Mouse (Mus musculus) hindbrain, embryonic 11.5 days (tissue): ENCODE data around the gene Kbtbd6. TPM values are rescaled to one million over a fixed set of nuclear protein-coding genes. Genes with fewer than 3 reads are reported as not detected.
"Not testable (repeated sequence)": the region's sequence is repeated elsewhere in the genome, so short reads cannot be mapped to it uniquely, and the experiment has no call there.

ENCODE experiments used
- ATAC-seq: fragments of 200-750 bp; cut with Nextera tagmentation; 2 replicates; pipeline ENCODE4 v1.8.0; 2017; ENCODE audit warnings: mild to moderate bottlenecking, moderate TSS enrichment, moderate library complexity; ENCODE audit not compliant: low FRiP score
- DNase-seq: peaks from one replicate; pipeline ENCODE4 v3.0.0-alpha.2; 2015; ENCODE audit warnings: low spot score
- H3K27ac ChIP-seq: fragments of 300-500 bp; sonication (generic); 2 replicates; pipeline ENCODE4 v1.5.1; 2014; ENCODE audit warnings: mild to moderate bottlenecking, low read depth, low read length
- H3K27me3 ChIP-seq: fragments of 300-500 bp; sonication (generic); 2 replicates; pipeline ENCODE4 v1.6.1; 2014; ENCODE audit warnings: mild to moderate bottlenecking, low read length, moderate library complexity, mixed read lengths; ENCODE audit not compliant: control insufficient read depth, insufficient read depth
- H3K36me3 ChIP-seq: fragments of 300-500 bp; sonication (generic); 2 replicates; pipeline ENCODE4 v1.6.1; 2014; ENCODE audit warnings: mild to moderate bottlenecking, low read length, moderate library complexity, mixed read lengths; ENCODE audit not compliant: control insufficient read depth, insufficient read depth
- H3K4me1 ChIP-seq: fragments of 300-500 bp; sonication (generic); replicated peaks from 2 replicates; pipeline ENCODE4 v1.6.1; 2014; ENCODE audit warnings: low read length, mixed read lengths; ENCODE audit not compliant: control insufficient read depth, insufficient read depth
- H3K4me2 ChIP-seq: fragments of 300-500 bp; sonication (generic); replicated peaks from 2 replicates; pipeline ENCODE4 v1.6.1; 2014; ENCODE audit warnings: mild to moderate bottlenecking, low read depth, low read length
- H3K4me3 ChIP-seq: fragments of 300-500 bp; sonication (generic); 2 replicates; pipeline ENCODE4 v1.5.1; 2014; ENCODE audit warnings: low read depth, low read length
- H3K9ac ChIP-seq: fragments of 300-500 bp; sonication (generic); 2 replicates; pipeline ENCODE4 v1.6.1; 2014; ENCODE audit warnings: low read depth, low read length
- H3K9me3 ChIP-seq: fragments of 300-500 bp; sonication (generic); 2 replicates; pipeline ENCODE4 v1.6.1; 2016; ENCODE audit warnings: low read length; ENCODE audit not compliant: control insufficient read depth
- WGBS: fragments of 180-500 bp; shearing (Covaris S2); extraction: QIAGEN DNeasy Blood & Tissue Kit; methylation state at CpG from one replicate; pipeline ENCODE4 v1.1.7; 2014; 5-methylcytosine and 5-hydroxymethylcytosine counted together
- polyA plus RNA-seq: library from polyadenylated mRNA; unstranded; fragments of >200 nt; fragmentation: Nextera tagmentation; extraction: Ambion mirVana; gene quantifications from 2 replicates; pipeline ENCODE4 v1.2.1, GENCODE M21; 2014

Gene Kbtbd6
- 5.0 and 5.5 TPM in 2 replicates for polyA plus RNA-seq

DNA sequence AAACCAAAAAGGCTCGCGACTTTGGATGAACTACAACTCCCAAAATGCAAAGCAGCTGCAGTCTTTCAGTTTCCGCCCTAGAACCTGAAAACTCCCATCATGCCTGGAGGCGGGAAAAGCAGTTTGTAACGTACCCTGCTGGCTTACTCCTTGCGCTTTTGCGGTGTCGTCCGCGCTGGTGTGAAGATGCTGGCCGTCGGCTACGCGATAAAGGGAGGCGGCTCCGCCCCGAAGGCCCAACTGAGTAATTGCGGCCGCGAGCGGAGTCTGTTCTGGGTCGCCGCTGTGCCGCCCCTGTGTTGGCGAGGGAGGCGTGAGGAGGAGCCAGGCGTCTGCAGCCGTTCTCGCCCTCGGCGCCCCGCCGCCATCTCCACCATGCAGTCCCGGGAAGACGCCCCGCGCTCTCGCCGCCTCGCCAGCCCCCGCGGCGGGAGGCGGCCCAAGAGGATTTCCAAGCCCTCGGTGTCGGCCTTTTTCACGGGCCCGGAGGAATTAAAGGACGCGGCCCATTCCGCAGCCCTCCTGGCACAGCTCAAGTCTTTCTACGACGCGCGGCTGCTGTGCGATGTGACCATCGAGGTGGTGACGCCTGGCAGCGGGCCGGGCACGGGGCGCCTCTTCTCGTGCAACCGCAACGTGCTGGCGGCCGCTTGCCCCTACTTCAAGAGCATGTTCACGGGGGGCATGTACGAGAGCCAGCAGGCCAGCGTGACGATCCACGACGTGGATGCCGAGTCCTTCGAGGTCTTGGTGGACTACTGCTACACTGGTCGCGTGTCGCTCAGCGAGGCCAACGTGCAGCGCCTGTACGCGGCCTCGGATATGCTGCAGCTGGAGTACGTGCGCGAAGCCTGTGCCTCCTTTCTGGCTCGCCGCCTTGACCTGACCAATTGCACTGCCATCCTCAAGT is at the start of gene Kbtbd6:
Gene Kbtbd6 (plus strand): TSS at position 155 of the 910 bp plus-strand sequence.
- not testable (repeated sequence) for H3K9me3 ChIP-seq, H3K4me1 ChIP-seq, H3K27ac ChIP-seq, H3K9ac ChIP-seq, H3K36me3 ChIP-seq, H3K27me3 ChIP-seq
- peak; percentile 86 for ATAC-seq
- peak within 1 kb of the TSS; percentile 63 for H3K4me2 ChIP-seq
- 13% methylated on average over 37 of the region's 89 CpGs for WGBS
- DNase-seq, result peak; percentile 91
- peak within 1 kb of the TSS; percentile 48 for H3K4me3 ChIP-seq

DNA sequence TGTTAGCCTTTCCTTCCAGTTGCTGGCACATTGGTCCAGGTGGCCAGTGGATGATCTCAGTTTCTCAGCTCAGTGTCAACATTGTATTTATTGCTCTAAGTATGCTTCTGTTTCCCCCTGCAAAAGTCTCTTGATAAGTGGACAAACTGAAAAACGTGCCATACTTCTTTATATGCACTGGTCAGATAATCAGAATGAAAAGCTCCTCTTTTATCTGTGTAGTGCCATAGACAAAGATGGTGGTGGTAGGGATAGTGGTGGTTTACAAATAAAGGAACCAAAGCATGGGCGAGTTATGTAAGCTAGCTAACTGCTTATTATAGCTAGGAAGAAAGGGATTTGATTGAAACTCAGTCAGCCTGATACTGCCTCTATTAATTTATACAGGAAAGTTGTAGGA is 44.0 kb upstream of the Kbtbd6 start:
- 81% methylated on average over 2 of the region's 2 CpGs for WGBS
- Histone ChIP-seq H3K36me3 (no peaks in the 10 kb centered on the region), H3K4me1 (no peaks in the 10 kb centered on the region), H3K9me3 (no peaks in the 10 kb centered on the region), H3K4me3 (no peak overlapping the region), H3K27ac (no peak overlapping the region), H3K9ac (no peak overlapping the region), H3K27me3 (no peaks in the 10 kb centered on the region), H3K4me2 (no peak overlapping the region)
- DNase-seq (no peak), ATAC-seq (no peak)

DNA sequence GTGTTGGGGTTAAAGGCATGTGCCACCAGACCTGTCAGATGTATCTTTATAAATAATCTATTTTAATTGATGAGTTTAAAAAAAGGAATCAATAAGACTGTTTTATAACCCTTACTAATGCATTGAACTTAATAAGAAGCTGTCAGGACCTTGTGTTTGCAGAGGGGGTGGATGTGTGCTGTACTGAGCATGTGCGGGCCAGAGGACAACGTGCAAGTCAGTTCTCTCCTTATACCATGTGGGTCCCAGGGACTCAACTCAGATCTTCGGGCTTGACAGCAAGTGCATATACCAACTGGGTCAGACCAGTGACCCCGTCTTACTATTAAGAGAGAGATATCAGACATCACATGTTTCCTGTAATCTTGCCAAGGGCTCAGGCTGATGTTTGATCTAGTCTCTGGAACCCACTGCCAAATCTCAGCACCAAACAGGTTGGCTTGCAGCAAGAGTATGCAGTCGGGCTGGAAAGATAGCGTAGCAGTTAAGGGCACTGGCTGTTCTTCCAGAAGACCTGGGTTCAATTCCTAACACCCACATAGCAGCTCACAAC is 42.3 kb upstream of the Kbtbd6 start:
- no peak overlapping the region for H3K9ac ChIP-seq
- DNase-seq (no peak), ATAC-seq (no peak)
- no peaks in the 10 kb centered on the region for H3K36me3 ChIP-seq
- H3K9me3 ChIP-seq, result no peaks in the 10 kb centered on the region
- no peak overlapping the region for H3K27ac ChIP-seq
- H3K4me1 ChIP-seq, result no peaks in the 10 kb centered on the region
- WGBS, result 95% methylated on average over 6 of the region's 6 CpGs
- no peak overlapping the region for H3K4me2 ChIP-seq
- no peak overlapping the region for H3K4me3 ChIP-seq
- no peaks in the 10 kb centered on the region for H3K27me3 ChIP-seq

DNA sequence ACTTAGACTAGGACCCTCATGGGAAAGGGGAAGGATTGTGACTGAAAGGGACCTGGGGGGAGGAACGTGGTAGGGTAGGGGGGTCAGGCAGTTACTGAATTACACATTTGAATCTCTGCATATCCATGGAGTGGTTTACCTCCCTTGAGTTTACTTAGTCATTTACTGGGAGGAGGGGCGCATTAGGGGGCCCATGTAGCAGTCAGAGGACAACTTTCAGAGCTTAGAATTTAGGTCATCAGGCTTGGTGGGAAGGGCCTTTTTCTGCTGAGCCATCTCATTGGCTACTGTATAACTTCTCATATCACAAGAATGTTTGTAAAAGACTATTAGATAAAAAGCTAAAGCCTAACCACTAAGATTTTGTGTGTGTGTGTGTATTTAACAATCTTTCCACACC is 41.0 kb upstream of the Kbtbd6 start:
- H3K4me1 ChIP-seq, result no peaks in the 10 kb centered on the region
- no peaks in the 10 kb centered on the region for H3K36me3 ChIP-seq
- H3K27ac ChIP-seq, result no peak overlapping the region
- no peak overlapping the region for H3K4me3 ChIP-seq
- WGBS, result 81% methylated on average over 2 of the region's 2 CpGs
- no peak for DNase-seq
- no peak overlapping the region for H3K4me2 ChIP-seq
- no peaks in the 10 kb centered on the region for H3K27me3 ChIP-seq
- no peak overlapping the region for H3K9ac ChIP-seq
- ATAC-seq, result no peak
- no peaks in the 10 kb centered on the region for H3K9me3 ChIP-seq

DNA sequence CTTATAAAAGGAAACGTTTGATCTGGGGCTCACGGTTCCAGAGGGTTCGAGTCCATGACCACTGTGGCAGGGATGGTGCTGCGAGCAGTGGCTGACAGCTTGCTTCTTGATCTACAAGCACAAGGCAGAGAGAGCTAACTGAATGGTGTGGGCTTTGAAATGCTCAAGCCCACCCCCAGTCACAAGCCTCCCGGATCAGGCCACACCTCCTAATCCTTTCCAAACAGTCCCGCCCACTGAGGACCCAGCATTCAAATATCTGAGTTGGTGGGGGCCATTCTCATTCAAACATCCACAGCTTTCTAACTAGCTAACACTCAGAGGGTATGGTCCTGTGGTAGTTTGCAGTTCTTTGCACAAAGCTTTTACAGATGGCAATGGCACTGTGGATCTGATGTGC is 38.5 kb upstream of the Kbtbd6 start:
- Histone ChIP-seq H3K36me3 (no peaks in the 10 kb centered on the region), H3K4me3 (no peak overlapping the region), H3K4me1 (no peaks in the 10 kb centered on the region), H3K4me2 (no peak overlapping the region), H3K27ac (no peak overlapping the region), H3K9me3 (no peaks in the 10 kb centered on the region), H3K9ac (no peak overlapping the region), H3K27me3 (no peaks in the 10 kb centered on the region)
- no peak for ATAC-seq
- 91% methylated on average over 6 of the region's 6 CpGs for WGBS
- no peak for DNase-seq

DNA sequence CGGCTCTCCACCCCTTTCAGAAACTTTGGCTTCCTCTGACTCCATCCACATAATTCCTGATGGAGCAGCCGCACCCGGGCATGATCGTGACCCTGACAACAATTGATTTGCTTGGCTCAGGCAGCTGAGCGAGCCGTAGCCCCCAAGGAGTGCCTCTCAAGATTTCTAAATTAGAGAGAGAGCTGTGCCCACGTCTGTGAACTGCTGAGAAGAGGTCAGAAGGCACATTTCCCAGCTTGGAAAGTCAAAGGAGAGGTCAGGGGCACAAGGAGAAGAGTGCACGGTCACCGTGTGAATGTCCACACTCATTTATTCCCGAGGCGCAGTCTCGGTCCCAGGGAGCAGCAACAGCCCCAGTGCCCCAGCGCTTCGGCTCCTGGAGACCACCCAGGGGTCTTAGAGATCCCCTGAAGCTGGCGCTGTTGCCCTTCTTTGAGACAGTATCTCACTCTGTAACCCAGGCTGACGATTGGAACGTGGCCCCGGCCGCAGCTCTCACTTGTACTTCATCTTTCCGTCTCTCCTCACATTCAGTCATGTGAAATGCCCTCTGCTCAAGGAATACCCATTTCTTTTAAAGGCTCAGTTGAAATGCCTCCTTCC is 31.5 kb upstream of the Kbtbd6 start:
- H3K4me3 ChIP-seq, result no peak overlapping the region
- no peaks in the 10 kb centered on the region for H3K9me3 ChIP-seq
- no peak overlapping the region for H3K27ac ChIP-seq
- peak; percentile 85 for ATAC-seq
- H3K9ac ChIP-seq, result no peak overlapping the region
- WGBS, result 26% methylated on average over 20 of the region's 20 CpGs
- peak overlapping the region; percentile 32 for H3K4me2 ChIP-seq
- H3K36me3 ChIP-seq, result no peaks in the 10 kb centered on the region
- no peaks in the 10 kb centered on the region for H3K27me3 ChIP-seq
- H3K4me1 ChIP-seq, result peaks cover 3% of the 10 kb centered on the region; the same call in 1 of the 2 replicates
- DNase-seq, result peak; percentile 57

DNA sequence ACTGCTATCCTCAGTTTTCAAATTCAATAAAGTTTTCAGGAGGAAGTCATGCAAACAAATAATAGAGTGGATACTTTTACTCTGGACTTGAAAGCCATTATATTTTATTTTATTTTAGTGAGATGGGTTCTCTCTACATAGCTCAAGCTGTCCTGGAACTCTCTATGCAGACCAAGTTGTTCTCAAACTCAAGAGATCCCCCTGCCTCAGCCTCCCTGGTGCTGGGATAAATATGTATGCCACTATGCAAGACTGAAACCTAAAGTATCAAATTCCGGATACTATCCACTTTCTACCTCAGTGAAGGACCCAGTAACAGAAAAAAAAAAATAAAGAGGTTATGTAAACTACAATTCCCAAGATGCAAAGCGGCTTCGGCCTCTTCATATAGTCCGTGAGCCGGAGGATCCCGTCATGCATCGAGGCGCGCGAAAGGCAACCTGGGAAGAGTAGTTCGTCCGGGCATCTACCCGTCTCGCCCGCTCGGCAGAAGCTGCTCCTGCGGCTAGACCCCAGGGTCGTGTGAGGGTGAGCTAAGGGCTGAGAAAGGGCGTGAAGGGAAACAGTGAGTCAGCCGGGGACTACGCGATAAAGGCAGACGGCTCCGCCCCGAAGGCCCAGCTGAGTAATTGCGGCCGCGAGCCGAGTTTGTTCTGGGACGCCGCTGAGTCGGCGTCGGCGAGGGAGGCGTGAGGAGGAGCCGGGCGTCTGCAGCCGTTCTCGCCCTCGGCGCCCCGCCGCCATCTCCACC is 25.5 kb upstream of the Kbtbd6 start, which contains the start of gene Kbtbd7:
Gene Kbtbd7 (plus strand): TSS at position 533 of the 751 bp plus-strand sequence.
- Histone ChIP-seq H3K4me1 (no peaks in the 10 kb centered on the region), H3K36me3 (no peaks in the 10 kb centered on the region), H3K27ac (peak within 1 kb of the TSS; percentile 66), H3K4me3 (peak within 1 kb of the TSS; percentile 38), H3K27me3 (no peaks in the 10 kb centered on the region), H3K4me2 (peak within 1 kb of the TSS; percentile 43), H3K9me3 (peaks cover 3% of the 10 kb centered on the region; the same call in 1 of the 2 replicates), H3K9ac (peak within 1 kb of the TSS; percentile 56)
- peak; percentile 93 for DNase-seq
- ATAC-seq, result peak; percentile 98
- WGBS, result under 1% methylated on average over 42 of the region's 44 CpGs

DNA sequence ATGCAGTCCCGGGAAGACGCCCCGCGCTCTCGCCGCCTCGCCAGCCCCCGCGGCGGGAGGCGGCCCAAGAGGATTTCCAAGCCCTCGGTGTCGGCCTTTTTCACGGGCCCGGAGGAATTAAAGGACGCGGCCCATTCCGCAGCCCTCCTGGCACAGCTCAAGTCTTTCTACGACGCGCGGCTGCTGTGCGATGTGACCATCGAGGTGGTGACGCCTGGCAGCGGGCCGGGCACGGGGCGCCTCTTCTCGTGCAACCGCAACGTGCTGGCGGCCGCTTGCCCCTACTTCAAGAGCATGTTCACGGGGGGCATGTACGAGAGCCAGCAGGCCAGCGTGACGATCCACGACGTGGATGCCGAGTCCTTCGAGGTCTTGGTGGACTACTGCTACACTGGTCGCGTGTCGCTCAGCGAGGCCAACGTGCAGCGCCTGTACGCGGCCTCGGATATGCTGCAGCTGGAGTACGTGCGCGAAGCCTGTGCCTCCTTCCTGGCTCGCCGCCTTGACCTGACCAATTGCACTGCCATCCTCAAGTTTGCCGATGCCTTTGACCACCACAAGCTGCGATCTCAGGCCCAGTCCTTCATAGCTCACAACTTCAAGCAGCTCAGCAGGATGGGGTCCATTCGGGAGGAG is 24.8 kb upstream of the Kbtbd6 start:
- H3K4me1 ChIP-seq, H3K9me3 ChIP-seq, H3K9ac ChIP-seq, DNase-seq, H3K27me3 ChIP-seq, H3K36me3 ChIP-seq: not testable (repeated sequence)
- peak; percentile 73 for ATAC-seq
- 80% methylated on average over 2 of the region's 59 CpGs for WGBS
- Histone ChIP-seq H3K27ac (peak overlapping the region; percentile 66; the same call in 1 of the 2 replicates), H3K4me2 (peak overlapping the region; percentile 43), H3K4me3 (peak overlapping the region; percentile 38)
